Mouse (Mus musculus): ENCODE results near the gene Qtrt2. TPM values are rescaled to one million over a fixed set of nuclear protein-coding genes. Genes with fewer than 3 reads are reported as not detected.

Qtrt2 gene
- polyA plus RNA-seq, 1 experiment from 2014 or later, result 13.6 TPM

- 85% methylated on average over 9 of the region's 9 CpGs for WGBS
- Histone ChIP-seq H3K27me3 (ENCODE audit: control insufficient read depth, insufficient read depth, low read length) (no peaks in the 10 kb centered on the region), H3K9me3 (replicated peaks; ENCODE audit: control insufficient read depth, low read length) (no peaks in the 10 kb centered on the region), H3K4me1 (ENCODE audit: control insufficient read depth, insufficient read depth, low read length) (no peaks in the 10 kb centered on the region), H3K27ac (ENCODE audit: low read length) (no peak overlapping the region), H3K9ac (ENCODE audit: low read length) (no peak overlapping the region), H3K4me3 (ENCODE audit: low read length) (no peak overlapping the region), H3K36me3 (ENCODE audit: control insufficient read depth, insufficient read depth) (no peaks in the 10 kb centered on the region), H3K4me2 (ENCODE audit: low read depth, low read length) (no peak overlapping the region)
- ATAC-seq (replicated peaks; ENCODE audit: extremely low read depth, insufficient read depth, low FRiP score), result no peak
Measured at GRCm38 (mm10) chr16:43963291-43963690, 36.7 kb upstream of the Qtrt2 start.

DNA sequence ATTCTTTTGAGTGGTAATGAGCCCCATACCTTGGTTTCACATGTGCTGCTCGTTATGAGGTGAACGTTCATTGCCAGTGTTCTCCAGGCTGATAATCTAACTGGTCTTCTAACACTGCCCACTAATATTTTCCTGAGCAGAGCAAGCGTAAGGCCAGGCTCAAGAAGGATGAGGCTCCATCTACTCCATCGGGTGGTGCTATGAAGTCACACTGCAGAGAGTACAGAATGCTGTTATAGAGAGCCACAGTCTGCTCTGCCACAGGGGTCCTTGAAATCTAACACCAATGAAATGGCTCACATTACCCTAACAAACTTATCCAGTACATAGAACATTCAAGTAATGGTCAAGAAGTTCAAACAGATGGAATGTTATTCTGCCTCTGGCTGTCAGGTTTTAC lies 31.4 kb upstream of the Qtrt2 start:
- Histone ChIP-seq H3K27me3 (ENCODE audit: control insufficient read depth, insufficient read depth, low read length) (no peaks in the 10 kb centered on the region), H3K9me3 (replicated peaks; ENCODE audit: control insufficient read depth, low read length) (no peaks in the 10 kb centered on the region), H3K4me2 (ENCODE audit: low read depth, low read length) (no peak overlapping the region), H3K4me3 (ENCODE audit: low read length) (no peak overlapping the region), H3K27ac (ENCODE audit: low read length) (no peak overlapping the region), H3K36me3 (ENCODE audit: control insufficient read depth, insufficient read depth) (0 out of 2 replicates have a peak, but pooled peaks cover 3% of the 10 kb centered on the region), H3K4me1 (ENCODE audit: control insufficient read depth, insufficient read depth, low read length) (no peaks in the 10 kb centered on the region), H3K9ac (ENCODE audit: low read length) (no peak overlapping the region)
- 84% methylated on average over 4 of the region's 4 CpGs for WGBS
- ATAC-seq (replicated peaks; ENCODE audit: extremely low read depth, insufficient read depth, low FRiP score), result no peak

DNA sequence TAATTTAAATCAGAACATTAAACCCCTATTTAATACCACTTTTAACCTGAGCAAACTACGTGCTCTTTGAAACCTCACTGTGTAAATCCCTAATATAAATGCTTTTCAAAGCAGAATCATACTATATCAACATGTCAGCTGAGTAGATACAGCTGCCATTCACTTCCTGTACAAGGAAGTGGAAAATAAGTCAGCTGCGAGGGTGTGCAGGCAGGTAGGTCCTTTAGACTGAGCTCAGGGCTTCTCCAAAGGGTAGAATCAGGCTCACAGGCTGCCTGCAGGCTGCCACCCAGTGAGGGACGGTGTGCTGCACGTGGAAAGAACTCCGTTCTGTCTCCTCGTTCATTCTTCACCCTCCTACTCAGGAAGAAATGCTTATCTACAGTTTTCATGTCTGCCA lies 28.3 kb upstream of the Qtrt2 start:
- no peaks in the 10 kb centered on the region for H3K4me1 ChIP-seq (ENCODE audit: control insufficient read depth, insufficient read depth, low read length)
- no peak for ATAC-seq (replicated peaks; ENCODE audit: extremely low read depth, insufficient read depth, low FRiP score)
- H3K9me3 ChIP-seq (replicated peaks; ENCODE audit: control insufficient read depth, low read length), result no peaks in the 10 kb centered on the region
- no peak overlapping the region for H3K4me3 ChIP-seq (ENCODE audit: low read length)
- 0 out of 2 replicates have a peak, but pooled peaks cover 3% of the 10 kb centered on the region for H3K36me3 ChIP-seq (ENCODE audit: control insufficient read depth, insufficient read depth)
- no peak overlapping the region for H3K27ac ChIP-seq (ENCODE audit: low read length)
- H3K27me3 ChIP-seq (ENCODE audit: control insufficient read depth, insufficient read depth, low read length), result no peaks in the 10 kb centered on the region
- no peak overlapping the region for H3K9ac ChIP-seq (ENCODE audit: low read length)
- H3K4me2 ChIP-seq (ENCODE audit: low read depth, low read length), result no peak overlapping the region
- WGBS, result 55% methylated on average over 6 of the region's 6 CpGs

DNA sequence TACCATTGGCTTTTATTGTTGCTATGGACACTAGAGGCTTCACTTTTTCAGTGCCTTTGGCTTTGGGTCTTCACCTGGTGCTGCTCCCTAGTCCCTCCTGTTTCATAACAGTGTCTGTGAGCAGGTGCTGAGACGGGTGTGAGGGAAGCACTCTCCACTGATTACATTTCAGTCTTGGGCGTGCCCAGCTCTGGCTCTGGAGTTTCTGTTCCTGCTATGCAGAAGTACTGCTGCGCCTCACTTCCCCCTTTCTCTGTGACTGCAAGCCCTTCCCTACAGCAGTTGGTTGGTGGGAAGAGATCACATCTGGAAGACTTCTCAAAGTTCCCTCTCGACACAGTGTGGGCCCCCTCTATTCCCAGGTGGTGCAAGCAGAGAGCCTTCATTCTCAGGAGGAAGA lies 25.0 kb upstream of the Qtrt2 start:
- ATAC-seq (replicated peaks; ENCODE audit: extremely low read depth, insufficient read depth, low FRiP score), result no peak
- H3K27ac ChIP-seq (ENCODE audit: low read length), result no peak overlapping the region
- no peak overlapping the region for H3K4me2 ChIP-seq (ENCODE audit: low read depth, low read length)
- no peaks in the 10 kb centered on the region for H3K27me3 ChIP-seq (ENCODE audit: control insufficient read depth, insufficient read depth, low read length)
- 66% methylated on average over 4 of the region's 4 CpGs for WGBS
- H3K36me3 ChIP-seq (ENCODE audit: control insufficient read depth, insufficient read depth), result no peaks in the 10 kb centered on the region
- no peak overlapping the region for H3K9ac ChIP-seq (ENCODE audit: low read length)
- no peaks in the 10 kb centered on the region for H3K4me1 ChIP-seq (ENCODE audit: control insufficient read depth, insufficient read depth, low read length)
- H3K4me3 ChIP-seq (ENCODE audit: low read length), result no peak overlapping the region
- no peaks in the 10 kb centered on the region for H3K9me3 ChIP-seq (replicated peaks; ENCODE audit: control insufficient read depth, low read length)

GRCm38 (mm10) chr16:43945869-43946268 lies 19.3 kb upstream of the Qtrt2 start:
- no peaks in the 10 kb centered on the region for H3K4me1 ChIP-seq (ENCODE audit: control insufficient read depth, insufficient read depth, low read length)
- H3K27me3 ChIP-seq (ENCODE audit: control insufficient read depth, insufficient read depth, low read length), result no peaks in the 10 kb centered on the region
- no peak overlapping the region for H3K4me3 ChIP-seq (ENCODE audit: low read length)
- ATAC-seq (replicated peaks; ENCODE audit: extremely low read depth, insufficient read depth, low FRiP score), result no peak
- 66% methylated on average over 3 of the region's 3 CpGs for WGBS
- H3K36me3 ChIP-seq (ENCODE audit: control insufficient read depth, insufficient read depth), result no peaks in the 10 kb centered on the region
- no peak overlapping the region for H3K4me2 ChIP-seq (ENCODE audit: low read depth, low read length)
- no peak overlapping the region for H3K27ac ChIP-seq (ENCODE audit: low read length)
- no peaks in the 10 kb centered on the region for H3K9me3 ChIP-seq (replicated peaks; ENCODE audit: control insufficient read depth, low read length)
- H3K9ac ChIP-seq (ENCODE audit: low read length), result no peak overlapping the region

DNA sequence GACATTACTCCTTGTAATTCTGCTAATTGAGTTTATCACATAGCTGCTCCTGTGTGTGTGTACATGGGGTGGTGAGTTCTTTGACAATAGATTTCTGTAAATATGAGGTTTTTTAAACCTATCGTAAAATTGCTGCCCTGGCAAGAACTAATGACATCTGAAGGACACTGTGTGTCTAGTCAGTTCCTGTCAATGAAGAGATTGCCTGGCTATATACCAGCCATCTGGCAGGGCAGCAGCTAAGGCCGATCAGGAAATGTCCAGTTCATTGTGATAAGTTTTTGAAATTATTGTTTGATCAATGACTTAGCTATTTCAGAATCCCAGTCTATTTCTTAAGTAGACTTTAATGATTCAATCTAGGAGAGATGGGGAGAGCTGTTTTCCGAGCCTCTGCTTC lies 18.7 kb upstream of the Qtrt2 start:
- no peak for ATAC-seq (replicated peaks; ENCODE audit: extremely low read depth, insufficient read depth, low FRiP score)
- Histone ChIP-seq H3K4me1 (ENCODE audit: control insufficient read depth, insufficient read depth, low read length) (no peaks in the 10 kb centered on the region), H3K27ac (ENCODE audit: low read length) (no peak overlapping the region), H3K9me3 (replicated peaks; ENCODE audit: control insufficient read depth, low read length) (no peaks in the 10 kb centered on the region), H3K4me3 (ENCODE audit: low read length) (no peak overlapping the region), H3K27me3 (ENCODE audit: control insufficient read depth, insufficient read depth, low read length) (no peaks in the 10 kb centered on the region), H3K9ac (ENCODE audit: low read length) (no peak overlapping the region), H3K36me3 (ENCODE audit: control insufficient read depth, insufficient read depth) (no peaks in the 10 kb centered on the region), H3K4me2 (ENCODE audit: low read depth, low read length) (no peak overlapping the region)
- 80% methylated on average over 3 of the region's 3 CpGs for WGBS

- Histone ChIP-seq H3K27ac (ENCODE audit: low read length) (no peak overlapping the region), H3K4me1 (ENCODE audit: control insufficient read depth, insufficient read depth, low read length) (no peaks in the 10 kb centered on the region), H3K4me2 (ENCODE audit: low read depth, low read length) (no peak overlapping the region), H3K9me3 (replicated peaks; ENCODE audit: control insufficient read depth, low read length) (no peaks in the 10 kb centered on the region), H3K36me3 (ENCODE audit: control insufficient read depth, insufficient read depth) (no peaks in the 10 kb centered on the region), H3K4me3 (ENCODE audit: low read length) (no peak overlapping the region), H3K9ac (ENCODE audit: low read length) (no peak overlapping the region), H3K27me3 (ENCODE audit: control insufficient read depth, insufficient read depth, low read length) (no peaks in the 10 kb centered on the region)
- no peak for ATAC-seq (replicated peaks; ENCODE audit: extremely low read depth, insufficient read depth, low FRiP score)
- WGBS, result 88% methylated on average over 4 of the region's 4 CpGs
Measured at GRCm38 (mm10) chr16:43940846-43941245, 14.2 kb upstream of the Qtrt2 start.

DNA sequence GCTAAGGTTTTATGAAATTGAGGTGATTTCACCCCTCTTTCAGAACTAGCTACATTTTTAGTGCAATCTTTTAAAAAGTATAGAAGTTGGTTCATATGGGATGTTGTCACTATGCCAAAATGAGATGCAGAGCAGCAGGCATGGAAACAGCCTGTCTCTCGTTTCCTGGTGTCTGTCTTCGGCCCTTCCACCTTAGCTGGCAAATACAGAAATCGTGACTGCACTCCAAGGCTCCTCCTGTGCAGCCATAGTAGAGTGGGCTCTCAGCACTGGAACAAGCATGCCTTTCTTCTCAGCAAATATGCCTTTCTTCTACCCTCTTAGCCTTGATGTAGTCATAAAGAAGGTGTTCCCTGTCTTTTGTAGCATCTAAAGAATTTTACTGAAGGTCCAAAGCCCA lies 9.3 kb upstream of the Qtrt2 start:
- H3K9ac ChIP-seq (ENCODE audit: low read length), result no peak overlapping the region
- H3K4me3 ChIP-seq (ENCODE audit: low read length), result no peak overlapping the region
- H3K9me3 ChIP-seq (replicated peaks; ENCODE audit: control insufficient read depth, low read length), result no peaks in the 10 kb centered on the region
- no peak overlapping the region for H3K27ac ChIP-seq (ENCODE audit: low read length)
- ATAC-seq (replicated peaks; ENCODE audit: extremely low read depth, insufficient read depth, low FRiP score), result no peak
- no peaks in the 10 kb centered on the region for H3K4me1 ChIP-seq (ENCODE audit: control insufficient read depth, insufficient read depth, low read length)
- no peak overlapping the region for H3K4me2 ChIP-seq (ENCODE audit: low read depth, low read length)
- no peaks in the 10 kb centered on the region for H3K27me3 ChIP-seq (ENCODE audit: control insufficient read depth, insufficient read depth, low read length)
- WGBS, result 67% methylated on average over 3 of the region's 3 CpGs
- no peaks in the 10 kb centered on the region for H3K36me3 ChIP-seq (ENCODE audit: control insufficient read depth, insufficient read depth)

- H3K9ac ChIP-seq (ENCODE audit: low read length), result no peak overlapping the region
- ATAC-seq (replicated peaks; ENCODE audit: extremely low read depth, insufficient read depth, low FRiP score), result no peak
- H3K9me3 ChIP-seq (replicated peaks; ENCODE audit: control insufficient read depth, low read length), result no peaks in the 10 kb centered on the region
- no peaks in the 10 kb centered on the region for H3K27me3 ChIP-seq (ENCODE audit: control insufficient read depth, insufficient read depth, low read length)
- H3K4me2 ChIP-seq (ENCODE audit: low read depth, low read length), result no peak overlapping the region
- no peaks in the 10 kb centered on the region for H3K4me1 ChIP-seq (ENCODE audit: control insufficient read depth, insufficient read depth, low read length)
- H3K36me3 ChIP-seq (ENCODE audit: control insufficient read depth, insufficient read depth), result no peaks in the 10 kb centered on the region
- no peak overlapping the region for H3K27ac ChIP-seq (ENCODE audit: low read length)
- 58% methylated on average over 3 of the region's 3 CpGs for WGBS
- no peak overlapping the region for H3K4me3 ChIP-seq (ENCODE audit: low read length)
Measured at GRCm38 (mm10) chr16:43935367-43935766, 8.8 kb upstream of the Qtrt2 start.

DNA sequence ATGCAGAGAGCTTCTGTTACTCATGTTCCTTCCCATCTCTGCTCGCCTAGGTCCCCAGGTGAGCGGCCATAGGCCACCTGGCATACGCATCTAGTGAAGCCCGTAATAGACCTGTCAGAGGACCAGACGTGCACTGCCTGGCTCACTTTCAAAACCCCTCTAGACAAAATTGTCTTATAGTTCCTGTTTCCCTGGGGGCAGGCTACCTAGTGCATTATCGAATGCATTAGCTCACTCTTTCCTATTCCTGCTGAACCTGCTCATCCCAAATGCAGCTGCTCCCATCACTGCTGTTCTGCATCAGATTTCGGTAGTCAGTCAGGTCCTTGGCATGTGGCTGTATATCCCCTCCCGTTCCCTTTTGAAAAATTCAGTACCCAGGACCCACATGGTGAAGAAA lies 8.2 kb upstream of the Qtrt2 start:
- no peak overlapping the region for H3K4me2 ChIP-seq (ENCODE audit: low read depth, low read length)
- ATAC-seq (replicated peaks; ENCODE audit: extremely low read depth, insufficient read depth, low FRiP score), result no peak
- H3K9ac ChIP-seq (ENCODE audit: low read length), result no peak overlapping the region
- no peak overlapping the region for H3K27ac ChIP-seq (ENCODE audit: low read length)
- H3K27me3 ChIP-seq (ENCODE audit: control insufficient read depth, insufficient read depth, low read length), result no peaks in the 10 kb centered on the region
- H3K9me3 ChIP-seq (replicated peaks; ENCODE audit: control insufficient read depth, low read length), result no peaks in the 10 kb centered on the region
- WGBS, result 84% methylated on average over 8 of the region's 8 CpGs
- H3K4me3 ChIP-seq (ENCODE audit: low read length), result no peak overlapping the region
- no peaks in the 10 kb centered on the region for H3K36me3 ChIP-seq (ENCODE audit: control insufficient read depth, insufficient read depth)
- H3K4me1 ChIP-seq (ENCODE audit: control insufficient read depth, insufficient read depth, low read length), result no peaks in the 10 kb centered on the region

Measured in heart, embryonic 16.5 days (tissue).